Mouse (Mus musculus) thymus, adult 2 months (tissue): ENCODE results near the gene Zfp804a.

Source experiments
- CTCF ChIP-seq: fragments of 200-500 bp; IDR thresholded peaks from 2 replicates; pipeline ENCODE4 v1.5.1; 2012; ENCODE audit warnings: mild to moderate bottlenecking, control low read depth, low read length, moderate library complexity, borderline replicate concordance; ENCODE audit not compliant: control insufficient read depth, poor library complexity, insufficient read depth; ENCODE audit errors: extremely low read depth
- POLR2A ChIP-seq: fragments of 200-500 bp; IDR thresholded peaks from 2 replicates; pipeline ENCODE4 v1.6.1; 2012; ENCODE audit warnings: mild to moderate bottlenecking, low read length, control low read depth, moderate library complexity; ENCODE audit not compliant: control insufficient read depth, poor library complexity, insufficient read depth; ENCODE audit errors: extremely low read depth

DNA sequence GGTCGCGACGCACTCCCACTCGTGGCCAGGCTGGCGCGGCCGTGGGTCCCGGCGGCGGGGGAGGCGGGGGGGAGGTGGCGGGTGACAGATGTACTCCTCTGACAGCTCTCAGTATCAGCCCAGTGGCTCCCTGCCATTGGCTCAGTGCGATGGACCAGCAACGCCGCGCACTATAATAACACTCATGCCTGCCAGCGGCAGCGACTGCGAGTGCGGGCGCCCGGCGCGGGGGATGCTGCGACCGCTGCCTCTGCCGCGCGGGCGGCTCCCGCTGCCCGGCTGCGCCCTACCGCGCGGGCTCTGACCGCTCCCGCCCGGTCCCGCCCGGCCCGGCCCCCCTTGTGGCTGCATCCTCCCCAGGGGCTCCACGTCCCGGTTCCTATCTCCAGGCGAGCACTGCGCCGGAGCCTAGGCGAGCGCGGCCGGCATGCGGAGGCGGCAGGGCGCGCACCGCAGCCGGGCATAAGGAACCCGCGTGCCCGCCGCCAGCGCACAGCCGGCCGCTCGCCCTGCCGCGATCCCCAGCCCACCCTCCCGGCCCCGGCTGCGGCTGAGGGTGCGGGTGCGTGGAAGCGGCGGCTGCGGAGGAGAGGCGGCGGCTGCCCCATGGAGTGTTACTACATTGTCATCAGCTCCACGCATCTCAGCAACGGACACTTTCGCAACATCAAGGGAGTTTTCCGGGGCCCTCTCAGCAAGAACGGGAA lies at the start of gene Zfp804a:
- no peak for TF ChIP-seq POLR2A
- no peak for TF ChIP-seq CTCF
